Mouse (Mus musculus) heart, adult 11 months (tissue): ENCODE measurements around the gene Wscd1.

Source experiments
- DNase-seq: peaks from one replicate; pipeline ENCODE4 v3.0.0; 2022

Gene Wscd1

GRCm38 (mm10) chr11:71749671-71750070, at the start of gene Wscd1:
Wscd1 (plus strand) TSS chr11:71749920.
- DNase-seq, result no peak

- DNase-seq, result no peak
Observed at GRCm38 (mm10) chr11:71728066-71728465, 21.7 kb upstream of the Wscd1 start.

GRCm38 (mm10) chr11:71729287-71729686, 20.4 kb upstream of the Wscd1 start:
- DNase-seq, result no peak

- no peak for DNase-seq
Observed at GRCm38 (mm10) chr11:71733771-71734170, 15.9 kb upstream of the Wscd1 start.

- no peak for DNase-seq
Observed at GRCm38 (mm10) chr11:71737106-71737505, 12.6 kb upstream of the Wscd1 start.

GRCm38 (mm10) chr11:71738501-71739045, 11.1 kb upstream of the Wscd1 start:
- DNase-seq, result no peak

GRCm38 (mm10) chr11:71745875-71746274, 3.8 kb upstream of the Wscd1 start:
- DNase-seq, result no peak

- DNase-seq, result peak; percentile 98
Observed at GRCm38 (mm10) chr11:71747719-71748118, 2.0 kb upstream of the Wscd1 start.

- peak; percentile 93 for DNase-seq
Observed at GRCm38 (mm10) chr11:71750534-71751173, 934 bp downstream of the Wscd1 start.

- DNase-seq, result no peak
Observed at GRCm38 (mm10) chr11:71751174-71751611, 1.5 kb downstream of the Wscd1 start.

GRCm38 (mm10) chr11:71751689-71752088, 2.0 kb downstream of the Wscd1 start:
- DNase-seq, result no peak

- no peak for DNase-seq
Observed at GRCm38 (mm10) chr11:71752626-71753025, 2.9 kb downstream of the Wscd1 start.

GRCm38 (mm10) chr11:71755115-71755514, 5.4 kb downstream of the Wscd1 start:
- DNase-seq, result no peak

GRCm38 (mm10) chr11:71756325-71756724, 6.6 kb downstream of the Wscd1 start:
- DNase-seq, result no peak

- no peak for DNase-seq
Observed at GRCm38 (mm10) chr11:71758211-71759110, 8.7 kb downstream of the Wscd1 start.

- peak; percentile 94 for DNase-seq
Observed at GRCm38 (mm10) chr11:71760991-71761390, 11.3 kb downstream of the Wscd1 start.

GRCm38 (mm10) chr11:71763154-71763553, 13.4 kb downstream of the Wscd1 start:
- DNase-seq, result no peak

- no peak for DNase-seq
Observed at GRCm38 (mm10) chr11:71763651-71764275, 14.0 kb downstream of the Wscd1 start.

GRCm38 (mm10) chr11:71764743-71765142, 15.0 kb downstream of the Wscd1 start:
- peak; percentile 92 for DNase-seq

GRCm38 (mm10) chr11:71765335-71765734, 15.6 kb downstream of the Wscd1 start:
- no peak for DNase-seq

- DNase-seq, result no peak
Observed at GRCm38 (mm10) chr11:71766380-71766779, 16.7 kb downstream of the Wscd1 start.

GRCm38 (mm10) chr11:71767726-71768125, 18.0 kb downstream of the Wscd1 start:
- DNase-seq, result no peak

GRCm38 (mm10) chr11:71769744-71770143, 20.0 kb downstream of the Wscd1 start:
- DNase-seq, result no peak
